Mouse (Mus musculus) embryonic facial prominence, embryonic 12.5 days (tissue): ENCODE measurements around the gene Wfikkn1. TPM values are rescaled to one million over a fixed set of nuclear protein-coding genes. Genes with fewer than 3 reads are reported as not detected.
A peak's percentile ranks its signal among the peaks of the same experiment; 100 is the strongest.

Experiments
- ATAC-seq: fragments of 200-750 bp; cut with Nextera tagmentation; 2 replicates; pipeline ENCODE4 v1.8.0; 2017; ENCODE audit not compliant: insufficient number of reproducible peaks, insufficient read depth, low FRiP score, low TSS enrichment
- H3K27ac ChIP-seq: fragments of 300-500 bp; sonication (generic); 2 replicates; pipeline ENCODE4 v1.5.1; 2016; ENCODE audit warnings: mild to moderate bottlenecking
- H3K27me3 ChIP-seq: fragments of 300-500 bp; sonication (generic); 2 replicates; pipeline ENCODE4 v1.6.1; 2016; ENCODE audit warnings: mild to moderate bottlenecking, moderate library complexity
- H3K36me3 ChIP-seq: fragments of 300-500 bp; sonication (generic); 2 replicates; pipeline ENCODE4 v1.6.1; 2016; ENCODE audit warnings: mild to moderate bottlenecking
- H3K4me1 ChIP-seq: fragments of 300-500 bp; sonication (generic); 2 replicates; pipeline ENCODE4 v1.6.1; 2016
- H3K4me2 ChIP-seq: fragments of 300-500 bp; sonication (generic); replicated peaks from 2 replicates; pipeline ENCODE4 v1.6.1; 2016; ENCODE audit warnings: mild to moderate bottlenecking, moderate library complexity
- H3K4me3 ChIP-seq: fragments of 300-500 bp; sonication (generic); 2 replicates; pipeline ENCODE4 v1.5.1; 2016; ENCODE audit warnings: mild to moderate bottlenecking
- H3K9ac ChIP-seq: fragments of 300-500 bp; sonication (generic); 2 replicates; pipeline ENCODE4 v1.6.1; 2016; ENCODE audit warnings: mild to moderate bottlenecking, moderate library complexity
- H3K9me3 ChIP-seq: fragments of 300-500 bp; sonication (generic); 2 replicates; pipeline ENCODE4 v1.6.1; 2016; ENCODE audit warnings: mild to moderate bottlenecking, moderate library complexity
- WGBS: fragments of 180-500 bp; shearing (Covaris S2); methylation state at CpG from one replicate; pipeline ENCODE4 v1.1.7; 2016; 5-methylcytosine and 5-hydroxymethylcytosine counted together
- polyA plus RNA-seq: library from polyadenylated mRNA; unstranded; fragments of >200 nt; fragmentation: Nextera tagmentation; extraction: Ambion mirVana; gene quantifications from 2 replicates; pipeline ENCODE4 v1.2.1, GENCODE M21; 2016

Wfikkn1 gene
- polyA plus RNA-seq, 1 experiment from 2014 or later = 0.45 TPM

GRCm38 (mm10) chr17:25842509-25842908 lies 38.1 kb downstream of the Wfikkn1 start:
- no peak overlapping the region for H3K4me2 ChIP-seq
- no peak for ATAC-seq
- peaks cover 59% of the 10 kb centered on the region for H3K36me3 ChIP-seq
- no peaks in the 10 kb centered on the region for H3K27me3 ChIP-seq
- peaks cover 15% of the 10 kb centered on the region for H3K4me1 ChIP-seq
- H3K9me3 ChIP-seq = no peaks in the 10 kb centered on the region
- H3K9ac ChIP-seq = no peak overlapping the region
- H3K27ac ChIP-seq = no peak overlapping the region
- WGBS = 80% methylated on average over 3 of the region's 3 CpGs
- H3K4me3 ChIP-seq = no peak overlapping the region

- Histone ChIP-seq H3K27ac (no peak within 1 kb of the TSS), H3K27me3 (no peaks in the 10 kb centered on the region), H3K9ac (no peak within 1 kb of the TSS), H3K4me2 (no peak within 1 kb of the TSS), H3K36me3 (peaks cover 58% of the 10 kb centered on the region), H3K4me1 (peaks cover 27% of the 10 kb centered on the region), H3K4me3 (no peak within 1 kb of the TSS), H3K9me3 (no peaks in the 10 kb centered on the region)
- WGBS = 92% methylated on average over 22 of the region's 22 CpGs
- ATAC-seq = no peak
Measured at GRCm38 (mm10) chr17:25841117-25841880, 39.4 kb downstream of the Wfikkn1 start, which contains the start of gene Gm20683. TSS of gene Gm20683 (minus strand) at chr17:25841763.

- peaks cover 35% of the 10 kb centered on the region for H3K4me1 ChIP-seq
- no peak overlapping the region for H3K4me2 ChIP-seq
- no peaks in the 10 kb centered on the region for H3K9me3 ChIP-seq
- no peak overlapping the region for H3K27ac ChIP-seq
- H3K36me3 ChIP-seq = peaks cover 57% of the 10 kb centered on the region
- no peak overlapping the region for H3K4me3 ChIP-seq
- 91% methylated on average over 6 of the region's 6 CpGs for WGBS
- H3K9ac ChIP-seq = no peak overlapping the region
- no peaks in the 10 kb centered on the region for H3K27me3 ChIP-seq
- ATAC-seq = no peak
Measured at GRCm38 (mm10) chr17:25840519-25840918, 40.1 kb downstream of the Wfikkn1 start.

GRCm38 (mm10) chr17:25839455-25840235 lies 41.0 kb downstream of the Wfikkn1 start:
- Histone ChIP-seq H3K9me3 (no peaks in the 10 kb centered on the region), H3K36me3 (peaks cover 59% of the 10 kb centered on the region), H3K4me3 (no peak overlapping the region), H3K27me3 (no peaks in the 10 kb centered on the region), H3K9ac (no peak overlapping the region), H3K27ac (no peak overlapping the region), H3K4me1 (peaks cover 43% of the 10 kb centered on the region), H3K4me2 (no peak overlapping the region)
- ATAC-seq = no peak
- 86% methylated on average over 14 of the region's 14 CpGs for WGBS

- Histone ChIP-seq H3K9ac (no peak overlapping the region), H3K9me3 (no peaks in the 10 kb centered on the region), H3K27ac (no peak overlapping the region), H3K4me3 (no peak overlapping the region), H3K4me1 (peaks cover 50% of the 10 kb centered on the region), H3K27me3 (no peaks in the 10 kb centered on the region), H3K36me3 (peaks cover 59% of the 10 kb centered on the region), H3K4me2 (no peak overlapping the region)
- ATAC-seq = no peak
- 88% methylated on average over 4 of the region's 4 CpGs for WGBS
Measured at GRCm38 (mm10) chr17:25838904-25839303, 41.8 kb downstream of the Wfikkn1 start.

GRCm38 (mm10) chr17:25837533-25837932 lies 43.1 kb downstream of the Wfikkn1 start:
- ATAC-seq = no peak
- H3K36me3 ChIP-seq = peaks cover 58% of the 10 kb centered on the region
- no peaks in the 10 kb centered on the region for H3K9me3 ChIP-seq
- peak overlapping the region; percentile 79 for H3K4me2 ChIP-seq
- no peak overlapping the region for H3K27ac ChIP-seq
- no peaks in the 10 kb centered on the region for H3K27me3 ChIP-seq
- no peak overlapping the region for H3K9ac ChIP-seq
- peak overlapping the region; percentile 36; the same call in 1 of the 2 replicates for H3K4me3 ChIP-seq
- peaks cover 43% of the 10 kb centered on the region for H3K4me1 ChIP-seq
- 53% methylated on average over 3 of the region's 3 CpGs for WGBS

- H3K4me2 ChIP-seq = peak within 1 kb of the TSS; percentile 79
- ATAC-seq = no peak
- H3K27ac ChIP-seq = no peak within 1 kb of the TSS
- H3K9me3 ChIP-seq = no peaks in the 10 kb centered on the region
- peak within 1 kb of the TSS; percentile 36 for H3K4me3 ChIP-seq
- H3K4me1 ChIP-seq = peaks cover 43% of the 10 kb centered on the region
- peaks cover 53% of the 10 kb centered on the region for H3K36me3 ChIP-seq
- H3K27me3 ChIP-seq = no peaks in the 10 kb centered on the region
- H3K9ac ChIP-seq = peak within 1 kb of the TSS; percentile 55
- 2% methylated on average over 28 of the region's 29 CpGs for WGBS
Measured at GRCm38 (mm10) chr17:25837076-25837410, 43.6 kb downstream of the Wfikkn1 start, which contains the start of gene Rhbdl1. TSS of gene Rhbdl1 (minus strand) at chr17:25837295.

- Histone ChIP-seq H3K4me2 (peak overlapping the region; percentile 79), H3K27me3 (no peaks in the 10 kb centered on the region), H3K4me1 (peaks cover 48% of the 10 kb centered on the region), H3K27ac (no peak overlapping the region), H3K4me3 (peak overlapping the region; percentile 36), H3K9me3 (no peaks in the 10 kb centered on the region), H3K9ac (peak overlapping the region; percentile 55), H3K36me3 (peaks cover 50% of the 10 kb centered on the region)
- 21% methylated on average over 23 of the region's 23 CpGs for WGBS
- ATAC-seq = no peak
Measured at GRCm38 (mm10) chr17:25836397-25837075, 44.1 kb downstream of the Wfikkn1 start.

- Histone ChIP-seq H3K27me3 (no peaks in the 10 kb centered on the region), H3K4me2 (peak overlapping the region; percentile 79; the same call in 1 of the 2 replicates), H3K4me3 (no peak overlapping the region), H3K4me1 (peaks cover 54% of the 10 kb centered on the region), H3K36me3 (peaks cover 50% of the 10 kb centered on the region), H3K9ac (0 out of 2 replicates have a peak overlapping the region, but pooled peaks have one; percentile 55), H3K27ac (no peak overlapping the region), H3K9me3 (no peaks in the 10 kb centered on the region)
- 91% methylated on average over 16 of the region's 16 CpGs for WGBS
- ATAC-seq = no peak
Measured at GRCm38 (mm10) chr17:25835816-25836215, 44.8 kb downstream of the Wfikkn1 start.

- peaks cover 59% of the 10 kb centered on the region for H3K4me1 ChIP-seq
- no peaks in the 10 kb centered on the region for H3K27me3 ChIP-seq
- peaks cover 50% of the 10 kb centered on the region for H3K36me3 ChIP-seq
- H3K27ac ChIP-seq = no peak overlapping the region
- no peaks in the 10 kb centered on the region for H3K9me3 ChIP-seq
- H3K4me3 ChIP-seq = no peak overlapping the region
- 0 out of 2 replicates have a peak overlapping the region, but pooled peaks have one; percentile 79 for H3K4me2 ChIP-seq
- ATAC-seq = no peak
- H3K9ac ChIP-seq = no peak overlapping the region
- 96% methylated on average over 7 of the region's 7 CpGs for WGBS
Measured at GRCm38 (mm10) chr17:25835301-25835700, 45.4 kb downstream of the Wfikkn1 start.

GRCm38 (mm10) chr17:25834595-25835222 lies 45.9 kb downstream of the Wfikkn1 start:
- Histone ChIP-seq H3K4me2 (peak overlapping the region; percentile 79), H3K9me3 (no peaks in the 10 kb centered on the region), H3K9ac (peak overlapping the region; percentile 87), H3K27ac (no peak overlapping the region), H3K36me3 (peaks cover 49% of the 10 kb centered on the region), H3K27me3 (no peaks in the 10 kb centered on the region), H3K4me3 (peak overlapping the region; percentile 69), H3K4me1 (peaks cover 65% of the 10 kb centered on the region)
- ATAC-seq = no peak
- 92% methylated on average over 12 of the region's 12 CpGs for WGBS
